Mouse (Mus musculus) kidney, adult 2 months (tissue): ENCODE data around the gene Smad6. TPM values are rescaled to one million over a fixed set of nuclear protein-coding genes. Genes with fewer than 3 reads are reported as not detected.
A peak's percentile ranks its signal among the peaks of the same experiment; 100 is the strongest.

Source experiments
- DNase-seq: peaks from one replicate; pipeline ENCODE4 v3.0.0; 2021
- H3K27ac ChIP-seq: fragments of 200-500 bp; 2 replicates; pipeline ENCODE4 v1.5.1; 2012; ENCODE audit warnings: low read depth, low read length, control low read depth, inconsistent platforms; ENCODE audit not compliant: insufficient read depth
- H3K27me3 ChIP-seq: fragments of 200-500 bp; replicated peaks from 2 replicates; pipeline ENCODE4 v1.6.1; 2012; ENCODE audit warnings: mild to moderate bottlenecking, moderate library complexity, low read length, inconsistent platforms; ENCODE audit not compliant: control insufficient read depth, insufficient read depth
- H3K36me3 ChIP-seq: fragments of 200-500 bp; 2 replicates; pipeline ENCODE4 v1.6.1; 2012; ENCODE audit warnings: mild to moderate bottlenecking, moderate library complexity, low read length, inconsistent platforms; ENCODE audit not compliant: control insufficient read depth, insufficient read depth
- H3K4me1 ChIP-seq: fragments of 200-500 bp; 2 replicates; pipeline ENCODE4 v1.6.1; 2011; ENCODE audit warnings: low read length; ENCODE audit not compliant: control insufficient read depth, insufficient read depth
- H3K4me3 ChIP-seq: fragments of 200-500 bp; 2 replicates; pipeline ENCODE4 v1.5.1; 2011; ENCODE audit warnings: mild to moderate bottlenecking, low read depth, low read length, control low read depth; ENCODE audit not compliant: insufficient read depth
- CTCF ChIP-seq: fragments of 200-500 bp; conservative IDR thresholded peaks from 2 replicates; pipeline ENCODE4 v1.5.1; 2011; ENCODE audit warnings: low read depth, mild to moderate bottlenecking, control low read depth, low read length, moderate library complexity, mixed read lengths; ENCODE audit not compliant: insufficient read depth, insufficient read length
- POLR2A ChIP-seq: fragments of 200-500 bp; IDR thresholded peaks from one replicate; pipeline ENCODE4 v1.6.1; 2011; ENCODE audit warnings: low read depth, low read length, control low read depth
- WGBS: fragments of 180-500 bp; shearing (Covaris S2); methylation state at CpG from one replicate; pipeline ENCODE4 v1.1.7; 2018; 5-methylcytosine and 5-hydroxymethylcytosine counted together
- polyA plus RNA-seq: library from polyadenylated mRNA; depleted of rRNA; stranded (reverse); fragments of >200 nt; gene quantifications from 2 replicates; pipeline ENCODE4 v1.2.3, GENCODE M21; 2012

Gene Smad6
- polyA plus RNA-seq, 1 experiment: 15.9 TPM

DNA sequence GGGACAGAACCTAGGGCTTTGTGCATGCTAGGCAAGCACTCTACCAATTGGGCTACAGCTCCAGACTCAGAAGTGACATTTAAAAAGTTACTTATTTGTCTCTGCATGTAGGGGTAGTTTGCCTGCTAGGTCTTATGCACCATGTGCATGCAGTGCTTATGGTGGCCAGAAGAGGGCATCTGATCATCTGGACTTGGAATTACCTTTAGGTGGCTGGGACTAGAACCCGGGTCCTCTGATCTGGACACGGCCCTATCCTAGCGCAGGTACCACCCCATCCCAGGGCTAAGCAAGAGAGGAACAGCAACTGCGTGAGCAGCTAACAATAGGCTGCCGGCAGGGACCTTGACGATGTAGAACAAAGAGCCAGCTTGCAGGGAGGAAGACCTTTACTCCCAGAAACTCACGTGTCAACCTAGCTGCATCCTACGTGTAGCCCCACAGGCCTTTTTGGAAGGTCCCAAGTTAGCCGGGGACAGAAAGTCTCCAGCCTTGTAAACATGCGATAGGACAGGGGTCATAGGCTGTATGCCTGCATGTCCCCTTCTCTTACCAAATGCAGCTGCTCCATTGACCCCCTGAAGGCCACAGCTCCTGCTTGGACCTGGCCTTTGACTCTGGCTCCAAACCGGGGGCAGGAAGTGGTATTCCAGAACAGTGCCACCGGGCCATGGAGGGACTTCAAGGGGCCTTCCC, 38.8 kb downstream of the Smad6 start:
- TF ChIP-seq POLR2A (no peak), CTCF (peak; percentile 43)
- Histone ChIP-seq H3K4me1 (peaks cover 13% of the 10 kb centered on the region), H3K27ac (no peak overlapping the region), H3K27me3 (no peaks in the 10 kb centered on the region), H3K36me3 (no peaks in the 10 kb centered on the region), H3K4me3 (no peak overlapping the region)
- 85% methylated on average over 12 of the region's 12 CpGs for WGBS
- no peak for DNase-seq

- no peak overlapping the region for H3K4me3 ChIP-seq
- no peak overlapping the region for H3K27ac ChIP-seq
- no peaks in the 10 kb centered on the region for H3K27me3 ChIP-seq
- no peaks in the 10 kb centered on the region for H3K36me3 ChIP-seq
- no peak for DNase-seq
- H3K4me1 ChIP-seq: peaks cover 21% of the 10 kb centered on the region
- WGBS: 48% methylated on average over 4 of the region's 4 CpGs
- TF ChIP-seq CTCF: no peak
- TF ChIP-seq POLR2A: no peak
Measured at GRCm38 (mm10) chr9:63981912-63982311, 39.9 kb downstream of the Smad6 start.

GRCm38 (mm10) chr9:63981371-63981770, 40.5 kb downstream of the Smad6 start:
- peaks cover 21% of the 10 kb centered on the region for H3K4me1 ChIP-seq

DNA sequence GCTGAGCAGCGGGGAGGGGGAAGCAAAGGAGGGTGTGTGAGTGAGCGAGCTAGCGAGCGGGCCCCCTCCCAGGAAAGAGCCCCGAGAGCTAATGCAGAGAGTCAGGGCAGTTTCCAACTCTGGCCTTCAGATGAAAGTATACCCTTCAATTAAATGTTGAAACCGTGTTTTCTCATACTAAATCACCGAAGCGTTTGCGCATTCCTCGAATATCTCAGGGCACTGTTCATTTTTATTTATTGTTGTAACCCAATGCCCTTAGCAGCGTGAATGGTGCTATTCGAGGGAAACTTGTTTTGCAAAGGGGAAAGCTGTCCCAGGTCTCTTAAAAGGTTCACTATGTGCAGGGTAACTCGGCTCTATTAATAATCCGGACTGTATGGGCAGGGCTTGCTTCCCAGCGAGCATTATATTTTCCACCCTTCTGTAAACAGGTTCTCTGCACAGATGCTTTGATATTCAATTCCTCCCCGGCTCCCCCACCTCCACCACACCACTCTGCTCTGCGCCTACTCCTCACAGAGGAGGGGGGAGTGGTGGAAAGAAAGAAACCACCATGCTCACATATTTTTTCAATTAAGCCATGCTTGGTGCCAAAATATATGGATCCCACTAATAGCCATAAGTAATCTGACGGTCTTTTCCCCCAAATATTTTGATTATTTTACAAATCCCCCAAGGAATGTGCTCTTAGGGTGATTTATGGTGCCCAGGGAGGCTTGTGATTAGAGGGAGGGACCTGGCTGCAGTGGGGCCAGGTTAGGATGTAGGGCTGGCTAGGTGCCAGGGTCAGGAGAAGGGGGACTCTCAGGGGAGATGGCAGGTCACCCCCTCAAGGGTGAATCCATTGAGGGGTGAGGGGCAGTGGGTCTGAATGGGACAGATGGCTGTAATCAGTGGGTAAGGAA, 41.4 kb downstream of the Smad6 start:
- peak; percentile 61 for DNase-seq
- 24% methylated on average over 18 of the region's 18 CpGs for WGBS
- peak overlapping the region; percentile 88 for H3K27ac ChIP-seq
- H3K4me1 ChIP-seq: peaks cover 29% of the 10 kb centered on the region
- H3K4me3 ChIP-seq: no peak overlapping the region
- TF ChIP-seq POLR2A (no peak), CTCF (no peak)
- no peaks in the 10 kb centered on the region for H3K27me3 ChIP-seq
- H3K36me3 ChIP-seq: no peaks in the 10 kb centered on the region

More at GRCm38 (mm10) chr9:63981371-63981770, 40.5 kb downstream of the Smad6 start:
- WGBS: 84% methylated on average over 4 of the region's 4 CpGs
- Histone ChIP-seq H3K27ac (no peak overlapping the region), H3K36me3 (no peaks in the 10 kb centered on the region), H3K4me3 (no peak overlapping the region), H3K27me3 (no peaks in the 10 kb centered on the region)
- TF ChIP-seq CTCF (no peak), POLR2A (no peak)
- DNase-seq: no peak

GRCm38 (mm10) chr9:63979275-63979674, 42.6 kb downstream of the Smad6 start:
- Histone ChIP-seq H3K4me3 (no peak overlapping the region), H3K4me1 (peaks cover 26% of the 10 kb centered on the region), H3K27me3 (no peaks in the 10 kb centered on the region), H3K36me3 (no peaks in the 10 kb centered on the region), H3K27ac (peak overlapping the region; percentile 88; the same call in 1 of the 2 replicates)
- 46% methylated on average over 2 of the region's 2 CpGs for WGBS
- DNase-seq: no peak
- TF ChIP-seq CTCF (no peak), POLR2A (no peak)

DNA sequence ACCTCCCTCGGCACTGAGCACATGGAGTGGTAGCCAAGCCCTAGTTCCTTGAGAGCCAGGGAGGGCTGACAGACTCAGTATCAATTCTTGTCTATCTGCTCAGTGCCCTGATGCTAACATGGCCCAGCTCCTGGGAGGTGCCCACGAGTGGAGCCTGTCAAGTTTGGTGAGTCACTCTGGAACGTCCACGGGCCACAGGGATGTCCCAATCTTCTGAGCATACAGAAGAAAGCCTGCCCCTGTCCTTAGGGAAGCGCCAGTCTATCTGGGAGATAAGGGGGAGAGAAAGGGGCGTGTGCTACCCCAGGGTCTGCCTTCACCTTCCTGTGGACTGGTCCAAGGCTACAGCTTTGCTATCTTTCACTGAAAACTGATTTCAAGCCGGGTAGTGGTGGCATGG, 43.2 kb downstream of the Smad6 start:
- TF ChIP-seq POLR2A (no peak), CTCF (no peak)
- peaks cover 24% of the 10 kb centered on the region for H3K4me1 ChIP-seq
- H3K27ac ChIP-seq: no peak overlapping the region
- WGBS: 73% methylated on average over 7 of the region's 7 CpGs
- no peaks in the 10 kb centered on the region for H3K27me3 ChIP-seq
- no peaks in the 10 kb centered on the region for H3K36me3 ChIP-seq
- no peak overlapping the region for H3K4me3 ChIP-seq
- no peak for DNase-seq

DNA sequence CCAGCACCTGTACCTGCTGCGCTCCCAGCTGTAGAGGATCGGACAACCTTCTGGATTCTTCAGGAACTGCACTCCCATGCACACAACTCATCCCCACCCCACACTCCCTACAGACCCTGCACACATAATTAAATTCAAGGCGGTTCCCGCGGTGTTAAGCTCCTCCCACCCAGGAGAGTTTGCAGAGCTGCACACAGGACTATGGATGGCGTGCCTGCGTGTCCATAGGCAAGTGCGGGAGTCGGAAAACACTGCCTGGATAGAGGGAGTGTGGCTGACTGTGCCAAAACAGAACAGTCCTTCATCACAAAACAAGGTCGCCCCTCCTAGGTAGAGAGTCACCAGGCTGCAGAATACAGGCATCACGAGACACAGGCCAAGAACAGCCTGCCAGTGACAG, 45.9 kb downstream of the Smad6 start:
- no peak for DNase-seq
- Histone ChIP-seq H3K36me3 (no peaks in the 10 kb centered on the region), H3K4me3 (no peak overlapping the region), H3K4me1 (peaks cover 22% of the 10 kb centered on the region), H3K27ac (no peak overlapping the region), H3K27me3 (no peaks in the 10 kb centered on the region)
- TF ChIP-seq CTCF: no peak
- no peak for TF ChIP-seq POLR2A
- 45% methylated on average over 11 of the region's 11 CpGs for WGBS
